ENCODE assay signal across 24 mouse cellular contexts in the genomic region with DNA sequence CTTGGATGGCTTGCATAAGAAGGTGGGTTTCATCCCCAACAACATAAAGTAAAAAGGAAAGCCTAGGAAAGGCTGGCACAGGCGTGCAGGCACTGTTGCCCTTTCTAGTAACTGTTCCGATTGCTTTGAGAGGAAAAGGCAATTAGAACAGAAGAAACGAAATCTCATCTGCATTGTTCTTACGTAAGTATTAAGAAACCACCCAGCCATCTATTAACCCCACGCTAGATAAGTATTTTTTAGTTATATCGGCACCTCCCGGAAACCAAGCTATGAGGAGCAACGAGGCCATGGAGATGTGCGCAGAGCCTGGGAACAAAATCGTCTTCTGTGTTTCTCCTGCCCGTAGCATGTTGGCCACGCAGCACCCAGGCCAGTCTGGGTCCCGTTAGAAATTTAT. TPM values are rescaled to one million over a fixed set of nuclear protein-coding genes. Genes with fewer than 3 reads are reported as not detected.
A peak's percentile ranks its signal among the peaks of the same experiment; 100 is the strongest.
DNase-seq lines count a peak whose midpoint lies in the region; ATAC-seq lines count a peak whose summit lies in the region.
"Had no signal": no experiment of that assay in that cellular context is flagged by ENCODE, and none has a peak within 500 bp of the region (broad histone marks: within the 10 kb centered on the region; RNA-seq: fewer than 3 reads in every experiment).

No protein-coding gene starts in this region.

- ATAC-seq in midbrain, embryonic 11.5 days (ENCODE audit: low FRiP score): no peak
- no peak for ATAC-seq in midbrain, embryonic 13.5 days
- no peak for ATAC-seq in intestine, embryonic 15.5 days
- no peak for ATAC-seq in liver, embryonic 13.5 days (ENCODE audit: low read depth)
- ATAC-seq: forebrain, embryonic 13.5 days; midbrain, embryonic 15.5 days had no signal

- no peaks in the 10 kb centered on the region for H3K27me3 ChIP-seq in midbrain, embryonic 11.5 days (ENCODE audit: control insufficient read depth, insufficient read depth, low read length)
- H3K27me3 ChIP-seq in midbrain, embryonic 13.5 days: no peaks in the 10 kb centered on the region
- H3K27me3 ChIP-seq in intestine, embryonic 15.5 days (replicated peaks): no peaks in the 10 kb centered on the region
- no peaks in the 10 kb centered on the region for H3K27me3 ChIP-seq in liver, embryonic 13.5 days
- H3K27me3 ChIP-seq in heart, embryonic 10.5 days (ENCODE audit: insufficient read depth, poor library complexity, severe bottlenecking): no peaks in the 10 kb centered on the region
- H3K27me3 ChIP-seq: heart, embryonic 12.5 days; midbrain, embryonic 15.5 days had no signal

- 98% methylated on average over 13 of the region's 13 CpGs for WGBS in midbrain, embryonic 11.5 days
- 97% methylated on average over 13 of the region's 13 CpGs for WGBS in midbrain, embryonic 13.5 days
- 87% methylated on average over 13 of the region's 13 CpGs for WGBS in intestine, embryonic 15.5 days
- WGBS in liver, embryonic 13.5 days (ENCODE audit: insufficient replicate concordance): 83% methylated on average over 13 of the region's 13 CpGs
- WGBS in heart, embryonic 10.5 days: 92% methylated on average over 13 of the region's 13 CpGs

- H3K4me1 ChIP-seq in midbrain, embryonic 11.5 days (ENCODE audit: control insufficient read depth, insufficient read depth, low read length): no peaks in the 10 kb centered on the region
- H3K4me1 ChIP-seq in midbrain, embryonic 13.5 days (replicated peaks): no peaks in the 10 kb centered on the region
- H3K4me1 ChIP-seq in intestine, embryonic 15.5 days (replicated peaks): no peaks in the 10 kb centered on the region
- H3K4me1 ChIP-seq in liver, embryonic 13.5 days (replicated peaks): no peaks in the 10 kb centered on the region
- H3K4me1 ChIP-seq in heart, embryonic 10.5 days: no peaks in the 10 kb centered on the region
- H3K4me1 ChIP-seq: forebrain, embryonic 13.5 days; heart, embryonic 12.5 days; midbrain, embryonic 15.5 days had no signal

- H3K9me3 ChIP-seq in midbrain, embryonic 11.5 days (ENCODE audit: control insufficient read depth, low read length): peaks cover 2% of the 10 kb centered on the region; the same call in 1 of the 2 replicates
- no peaks in the 10 kb centered on the region for H3K9me3 ChIP-seq in midbrain, embryonic 13.5 days
- H3K9me3 ChIP-seq in intestine, embryonic 15.5 days: no peaks in the 10 kb centered on the region
- H3K9me3 ChIP-seq in liver, embryonic 13.5 days (replicated peaks): no peaks in the 10 kb centered on the region
- no peaks in the 10 kb centered on the region for H3K9me3 ChIP-seq in heart, embryonic 10.5 days
- H3K9me3 ChIP-seq: midbrain, embryonic 15.5 days had no signal

- H3K4me2 ChIP-seq in midbrain, embryonic 11.5 days: no peak overlapping the region
- no peak overlapping the region for H3K4me2 ChIP-seq in midbrain, embryonic 13.5 days (replicated peaks)
- peak overlapping the region; percentile 25; the same call in 1 of the 2 replicates for H3K4me2 ChIP-seq in intestine, embryonic 15.5 days (replicated peaks)
- no peak overlapping the region for H3K4me2 ChIP-seq in liver, embryonic 13.5 days
- H3K4me2 ChIP-seq: forebrain, embryonic 13.5 days; heart, embryonic 12.5 days; hindbrain, embryonic 14.5 days; midbrain, embryonic 15.5 days had no signal

- DNase-seq in midbrain, embryonic 11.5 days (ENCODE audit: low spot score, missing footprints): peak; percentile 73
- no peak for DNase-seq in liver, embryonic 13.5 days
- DNase-seq in kidney, adult 8-10 months: no peak
- no peak for DNase-seq in heart, embryonic 10.5 days (ENCODE audit: low spot score)
- DNase-seq in left cerebral cortex, adult 8-10 months (ENCODE audit: low spot score in 2 of 2): no peak
- DNase-seq: adrenal gland, adult 8-10 months; B cell, adult 2 months; cerebellum, adult 8-10 months; cerebellum, postnatal 25 days; gastrocnemius, postnatal 25 days; heart, adult 18-20 months; kidney, postnatal 10 days; layer of hippocampus, postnatal 36 days; lung, adult 2 months; lung, postnatal 10 days; right cerebral cortex, adult 18-20 months had no signal

- H3K36me3 ChIP-seq in midbrain, embryonic 11.5 days (ENCODE audit: control insufficient read depth, insufficient read depth, low read length): no peaks in the 10 kb centered on the region
- no peaks in the 10 kb centered on the region for H3K36me3 ChIP-seq in midbrain, embryonic 13.5 days
- H3K36me3 ChIP-seq in intestine, embryonic 15.5 days: no peaks in the 10 kb centered on the region
- H3K36me3 ChIP-seq in liver, embryonic 13.5 days: no peaks in the 10 kb centered on the region
- H3K36me3 ChIP-seq in heart, embryonic 10.5 days: no peaks in the 10 kb centered on the region
- H3K36me3 ChIP-seq: heart, embryonic 12.5 days; midbrain, embryonic 15.5 days had no signal

- no peak overlapping the region for H3K27ac ChIP-seq in midbrain, embryonic 11.5 days (ENCODE audit: low read depth, low read length)
- H3K27ac ChIP-seq in midbrain, embryonic 13.5 days: no peak overlapping the region
- H3K27ac ChIP-seq in intestine, embryonic 15.5 days: 0 out of 2 replicates have a peak overlapping the region, but pooled peaks have one; percentile 1
- H3K27ac ChIP-seq in liver, embryonic 13.5 days: peak overlapping the region; percentile 10
- no peak overlapping the region for H3K27ac ChIP-seq in heart, embryonic 10.5 days
- H3K27ac ChIP-seq: forebrain, embryonic 13.5 days; hindbrain, embryonic 14.5 days; macrophage; midbrain, embryonic 15.5 days; stomach, postnatal 0 days had no signal

- H3K4me3 ChIP-seq in midbrain, embryonic 11.5 days (ENCODE audit: low read depth, low read length): no peak overlapping the region
- no peak overlapping the region for H3K4me3 ChIP-seq in midbrain, embryonic 13.5 days (replicated peaks)
- no peak overlapping the region for H3K4me3 ChIP-seq in intestine, embryonic 15.5 days (replicated peaks)
- no peak overlapping the region for H3K4me3 ChIP-seq in liver, embryonic 13.5 days (replicated peaks)
- no peak overlapping the region for H3K4me3 ChIP-seq in heart, embryonic 10.5 days
- H3K4me3 ChIP-seq: forebrain, embryonic 13.5 days; heart, embryonic 12.5 days; midbrain, embryonic 15.5 days had no signal

- no peak overlapping the region for H3K9ac ChIP-seq in midbrain, embryonic 11.5 days (ENCODE audit: low read length)
- H3K9ac ChIP-seq in midbrain, embryonic 13.5 days (replicated peaks): no peak overlapping the region
- H3K9ac ChIP-seq in intestine, embryonic 15.5 days: no peak overlapping the region
- H3K9ac ChIP-seq in liver, embryonic 13.5 days: no peak overlapping the region
- H3K9ac ChIP-seq: forebrain, embryonic 13.5 days; heart, embryonic 12.5 days; hindbrain, embryonic 14.5 days; midbrain, embryonic 15.5 days had no signal

RNA-seq across cellular contexts. Expression of gene Prep, which starts 49.7 kb away (rescaled TPM):
- polyA plus RNA-seq in midbrain, embryonic 11.5 days (2014; fragmentation: Nextera tagmentation; extraction: Ambion mirVana): 27.3 and 29.2 TPM in 2 replicates
- polyA plus RNA-seq in midbrain, embryonic 13.5 days (2015; fragmentation: Nextera tagmentation; extraction: Ambion mirVana): 23.0 and 25.0 TPM in 2 replicates
- polyA plus RNA-seq in intestine, embryonic 15.5 days (2015; fragmentation: Nextera tagmentation; extraction: Ambion mirVana): 24.5 and 25.4 TPM in 2 replicates
- polyA plus RNA-seq in liver, embryonic 13.5 days (2015; fragmentation: Nextera tagmentation; extraction: Ambion mirVana): 11.8 and 14.2 TPM in 2 replicates
- 30.5 and 32.5 TPM in 2 replicates for polyA plus RNA-seq in heart, embryonic 10.5 days (2016; fragmentation: Nextera tagmentation; extraction: Ambion mirVana)
- 1 to 10 TPM; 8.4 to 8.9 (median 8.6) TPM for total RNA-seq in left cerebral cortex, adult 8-10 months (2022)

Comparison
In these comparisons a context has a peak if more than half of its experiments do, and no peak if none do; other contexts are left out.
1. H3K27ac ChIP-seq: peak in intestine, embryonic 15.5 days (single experiment) and liver, embryonic 13.5 days (single experiment); none in midbrain, embryonic 11.5 days (single experiment), midbrain, embryonic 13.5 days (single experiment) and heart, embryonic 10.5 days (single experiment).